Mouse (Mus musculus) spleen, adult 2 months (tissue): ENCODE data around the gene 1700012B09Rik. TPM values are rescaled to one million over a fixed set of nuclear protein-coding genes. Genes with fewer than 3 reads are reported as not detected.

Source experiments
- DNase-seq, 2 experiments: peaks; one replicate each; pipeline versions ENCODE4 v3.0.0 to v3.0.0-alpha.2; 2012 to 2021; ENCODE audit warnings: low spot score in 2 of 2, low read depth in 1 of 2
- H3K27ac ChIP-seq: fragments of 200-500 bp; 2 replicates; pipeline ENCODE4 v1.5.1; 2012; ENCODE audit warnings: low read length, inconsistent platforms; ENCODE audit not compliant: insufficient read depth
- H3K27me3 ChIP-seq: fragments of 200-500 bp; 2 replicates; pipeline ENCODE4 v1.6.1; 2012; ENCODE audit warnings: mild to moderate bottlenecking, moderate library complexity, low read length, inconsistent platforms; ENCODE audit not compliant: control insufficient read depth, insufficient read depth
- H3K36me3 ChIP-seq: fragments of 200-500 bp; 2 replicates; pipeline ENCODE4 v1.6.1; 2012; ENCODE audit warnings: mild to moderate bottlenecking, low read length, inconsistent platforms; ENCODE audit not compliant: control insufficient read depth, insufficient read depth
- H3K4me1 ChIP-seq: fragments of 200-500 bp; 2 replicates; pipeline ENCODE4 v1.6.1; 2011; ENCODE audit warnings: inconsistent platforms; ENCODE audit not compliant: control insufficient read depth, insufficient read depth, insufficient read length
- H3K4me3 ChIP-seq: fragments of 200-500 bp; 2 replicates; pipeline ENCODE4 v1.5.1; 2011; ENCODE audit warnings: mild to moderate bottlenecking, inconsistent platforms; ENCODE audit not compliant: insufficient read depth, insufficient read length; ENCODE audit errors: extremely low read depth
- CTCF ChIP-seq: fragments of 200-500 bp; IDR thresholded peaks from 2 replicates; pipeline ENCODE4 v1.5.1; 2011; ENCODE audit warnings: mild to moderate bottlenecking, inconsistent platforms; ENCODE audit not compliant: insufficient read depth, insufficient read length, insufficient replicate concordance; ENCODE audit errors: extremely low read depth
- POLR2A ChIP-seq: fragments of 200-500 bp; IDR thresholded peaks from 2 replicates; pipeline ENCODE4 v1.6.1; 2011; ENCODE audit warnings: low read depth, low read length, inconsistent platforms
- WGBS: fragments of 180-500 bp; shearing (Covaris S2); methylation state at CpG from one replicate; pipeline ENCODE4 v1.1.7; 2018; 5-methylcytosine and 5-hydroxymethylcytosine counted together
- polyA plus RNA-seq: library from polyadenylated mRNA; depleted of rRNA; stranded (reverse); fragments of >200 nt; gene quantifications from 2 replicates; pipeline ENCODE4 v1.2.3, GENCODE M21; 2012

Gene 1700012B09Rik
- polyA plus RNA-seq, 1 experiment, result not detected

DNA sequence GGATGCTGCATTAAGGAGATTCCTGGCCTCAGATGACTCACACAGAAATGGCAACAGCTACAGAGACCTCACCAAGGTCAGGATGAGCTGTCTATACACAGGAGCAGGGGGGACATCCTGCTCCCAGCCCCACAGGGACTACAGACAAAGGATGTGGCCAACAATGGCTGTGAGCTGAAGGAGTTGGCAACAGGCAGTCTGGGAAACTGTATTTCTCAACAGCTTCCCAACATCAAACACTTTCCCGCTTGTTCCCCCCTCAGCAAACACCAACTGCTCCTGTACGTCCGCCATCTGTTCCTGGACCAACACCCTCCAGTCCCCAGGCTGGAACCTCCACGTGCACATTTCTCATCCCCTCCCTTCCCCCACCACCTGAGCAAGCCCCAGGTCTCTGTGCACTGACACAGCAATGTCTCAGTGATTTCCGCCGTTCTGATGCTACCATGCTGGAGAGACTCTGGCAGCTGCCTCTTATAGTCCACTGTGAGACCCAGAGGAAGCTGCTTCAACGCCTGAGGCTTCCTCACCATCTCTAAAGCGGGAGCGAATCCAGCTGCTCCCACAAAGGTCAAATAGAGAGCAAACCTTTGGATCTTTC, 39.8 kb downstream of the 1700012B09Rik start:
- H3K36me3 ChIP-seq, result no peaks in the 10 kb centered on the region
- no peak overlapping the region for H3K27ac ChIP-seq
- no peak overlapping the region for H3K4me3 ChIP-seq
- 59% methylated on average over 9 of the region's 9 CpGs for WGBS
- TF ChIP-seq CTCF (no peak), POLR2A (no peak)
- DNase-seq, result no peak
- H3K27me3 ChIP-seq, result no peaks in the 10 kb centered on the region
- H3K4me1 ChIP-seq, result no peaks in the 10 kb centered on the region

GRCm38 (mm10) chr9:14728365-14728764, 42.5 kb downstream of the 1700012B09Rik start:
- no peaks in the 10 kb centered on the region for H3K36me3 ChIP-seq
- H3K4me3 ChIP-seq, result no peak overlapping the region
- WGBS, result 88% methylated on average over 4 of the region's 4 CpGs
- DNase-seq, result no peak
- TF ChIP-seq CTCF, result no peak
- TF ChIP-seq POLR2A, result no peak
- no peak overlapping the region for H3K27ac ChIP-seq
- no peaks in the 10 kb centered on the region for H3K27me3 ChIP-seq
- H3K4me1 ChIP-seq, result no peaks in the 10 kb centered on the region

DNA sequence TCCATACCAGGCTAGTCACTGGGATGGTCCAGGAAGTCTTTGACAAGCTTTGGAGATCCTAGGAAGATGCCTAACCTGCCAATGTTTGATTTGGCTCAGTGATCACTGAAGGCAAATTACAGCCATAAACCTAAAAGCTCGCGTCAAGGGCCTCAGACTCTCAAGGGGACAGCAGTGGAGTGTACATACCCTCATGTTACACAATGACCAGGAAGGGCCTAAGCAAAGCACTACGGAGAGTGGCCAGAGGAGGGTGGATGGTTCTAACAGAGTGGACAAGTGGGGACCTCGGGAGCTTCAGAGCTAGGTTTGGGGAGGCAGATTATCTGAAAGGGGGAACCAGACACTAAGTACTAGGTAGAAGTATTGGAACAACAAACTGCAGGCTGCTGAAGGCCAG, 44.2 kb downstream of the 1700012B09Rik start:
- Histone ChIP-seq H3K27ac (no peak overlapping the region), H3K4me1 (no peaks in the 10 kb centered on the region), H3K4me3 (no peak overlapping the region), H3K27me3 (no peaks in the 10 kb centered on the region), H3K36me3 (no peaks in the 10 kb centered on the region)
- WGBS, result 92% methylated on average over 4 of the region's 4 CpGs
- no peak for DNase-seq
- TF ChIP-seq CTCF, result no peak
- no peak for TF ChIP-seq POLR2A

- no peaks in the 10 kb centered on the region for H3K27me3 ChIP-seq
- H3K4me3 ChIP-seq, result no peak overlapping the region
- no peak overlapping the region for H3K27ac ChIP-seq
- 92% methylated on average over 6 of the region's 6 CpGs for WGBS
- TF ChIP-seq CTCF (no peak), POLR2A (no peak)
- DNase-seq, result no peak
- H3K4me1 ChIP-seq, result no peaks in the 10 kb centered on the region
- H3K36me3 ChIP-seq, result no peaks in the 10 kb centered on the region
These were observed 44.8 kb downstream of the 1700012B09Rik start for GRCm38 (mm10) chr9:14726005-14726404.

DNA sequence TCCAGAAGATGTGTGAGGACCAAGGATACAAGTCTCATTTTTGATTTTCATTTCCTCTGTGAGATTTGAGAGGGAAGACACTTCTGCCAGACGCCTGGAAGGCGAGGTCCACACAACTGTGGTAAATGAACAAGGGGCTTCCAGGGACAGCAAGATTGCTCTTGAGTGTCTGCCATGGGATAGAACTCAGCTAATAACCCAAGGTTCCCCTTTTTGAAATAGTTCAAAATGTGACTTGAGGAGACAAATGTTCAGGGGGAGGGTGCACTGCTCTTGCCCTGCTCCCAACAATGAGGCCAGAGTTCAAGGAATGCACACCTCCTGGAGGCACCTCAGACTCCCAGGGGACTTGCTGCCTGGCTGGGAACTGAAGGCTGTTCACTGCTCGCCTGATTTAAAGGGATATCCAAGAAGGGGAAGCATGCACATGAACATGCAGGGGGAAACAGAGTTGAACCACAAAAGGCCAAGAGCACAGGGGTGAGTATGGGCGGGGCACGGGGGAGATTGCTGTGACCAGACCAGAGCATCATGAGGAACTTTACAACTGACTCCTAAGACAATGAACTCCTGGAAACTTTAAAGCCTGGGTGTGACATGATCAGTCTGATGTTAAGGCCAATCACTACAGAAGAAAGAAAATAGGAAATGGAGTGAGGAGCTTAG, 45.9 kb downstream of the 1700012B09Rik start:
- 22% methylated on average over 5 of the region's 5 CpGs for WGBS
- no peak overlapping the region for H3K4me3 ChIP-seq
- DNase-seq, result no peak
- TF ChIP-seq CTCF, result no peak
- no peak for TF ChIP-seq POLR2A
- H3K4me1 ChIP-seq, result no peaks in the 10 kb centered on the region
- H3K27ac ChIP-seq, result peak overlapping the region; percentile 39; the same call in 1 of the 2 replicates
- H3K27me3 ChIP-seq, result no peaks in the 10 kb centered on the region
- H3K36me3 ChIP-seq, result no peaks in the 10 kb centered on the region

DNA sequence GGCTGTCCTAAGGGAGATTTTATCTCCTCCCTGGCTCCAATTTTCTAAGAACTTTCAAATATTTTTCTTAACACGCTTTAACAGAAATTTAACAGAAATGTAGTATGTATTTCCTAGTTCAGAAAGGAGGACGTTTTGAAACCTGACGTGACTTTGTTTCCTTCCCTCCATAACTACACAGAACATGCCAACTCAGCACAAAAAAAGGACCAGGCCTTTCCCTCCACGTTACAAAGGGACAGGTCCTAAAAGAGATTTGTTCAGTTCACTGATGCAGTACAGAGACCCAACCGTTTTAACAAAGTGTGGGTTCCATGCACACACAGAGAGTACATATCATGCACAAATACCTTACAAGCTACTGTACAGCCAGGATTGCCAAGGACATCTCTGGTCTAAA, 49.2 kb downstream of the 1700012B09Rik start:
- Histone ChIP-seq H3K36me3 (no peaks in the 10 kb centered on the region), H3K27ac (no peak overlapping the region), H3K27me3 (no peaks in the 10 kb centered on the region), H3K4me1 (no peaks in the 10 kb centered on the region), H3K4me3 (no peak overlapping the region)
- no peak for DNase-seq
- WGBS, result 80% methylated on average over 5 of the region's 5 CpGs
- TF ChIP-seq POLR2A (no peak), CTCF (no peak)

GRCm38 (mm10) chr9:14720384-14720783, 50.4 kb downstream of the 1700012B09Rik start:
- no peak for DNase-seq

More at GRCm38 (mm10) chr9:14720384-14720783, 50.4 kb downstream of the 1700012B09Rik start:
- TF ChIP-seq POLR2A (no peak), CTCF (no peak)
- no peak overlapping the region for H3K27ac ChIP-seq
- no peaks in the 10 kb centered on the region for H3K36me3 ChIP-seq
- H3K4me3 ChIP-seq, result no peak overlapping the region
- H3K4me1 ChIP-seq, result no peaks in the 10 kb centered on the region
- H3K27me3 ChIP-seq, result no peaks in the 10 kb centered on the region
- 87% methylated on average over 2 of the region's 2 CpGs for WGBS
